Mouse (Mus musculus): ENCODE measurements around the gene Ece1. TPM values are rescaled to one million over a fixed set of nuclear protein-coding genes. Genes with fewer than 3 reads are reported as not detected.
"Not testable (repeated sequence)": the region's sequence is repeated elsewhere in the genome, so short reads cannot be mapped to it uniquely, and the experiment has no call there.

Ece1 gene
- polyA plus RNA-seq, 1 experiment from 2014 or later, result 11.2 TPM

- ATAC-seq (replicated peaks), result no peak
- Histone ChIP-seq H3K4me2 (replicated peaks) (no peak overlapping the region), H3K27ac (replicated peaks) (no peak overlapping the region), H3K4me3 (no peak overlapping the region), H3K4me1 (0 out of 2 replicates have a peak, but pooled peaks cover 4% of the 10 kb centered on the region), H3K27me3 (no peaks in the 10 kb centered on the region), H3K9me3 (no peaks in the 10 kb centered on the region), H3K9ac (replicated peaks) (no peak overlapping the region), H3K36me3 (peaks cover 36% of the 10 kb centered on the region)
- 88% methylated on average over 11 of the region's 11 CpGs for WGBS
These were observed 98.7 kb downstream of the Ece1 start for GRCm38 (mm10) chr4:137960757-137961156.

GRCm38 (mm10) chr4:137962643-137963350 lies 100.8 kb downstream of the Ece1 start:
- no peak overlapping the region for H3K27ac ChIP-seq (replicated peaks)
- no peak overlapping the region for H3K9ac ChIP-seq (replicated peaks)
- H3K4me3 ChIP-seq, result no peak overlapping the region
- no peaks in the 10 kb centered on the region for H3K27me3 ChIP-seq
- WGBS, result 76% methylated on average over 20 of the region's 20 CpGs
- peaks cover 28% of the 10 kb centered on the region for H3K36me3 ChIP-seq
- H3K4me2 ChIP-seq (replicated peaks), result no peak overlapping the region
- H3K4me1 ChIP-seq, result 0 out of 2 replicates have a peak, but pooled peaks cover 4% of the 10 kb centered on the region
- no peaks in the 10 kb centered on the region for H3K9me3 ChIP-seq
- ATAC-seq (replicated peaks), result no peak

- Histone ChIP-seq H3K4me2 (replicated peaks) (no peak overlapping the region), H3K27ac (replicated peaks) (no peak overlapping the region), H3K36me3 (peaks cover 23% of the 10 kb centered on the region), H3K27me3 (no peaks in the 10 kb centered on the region), H3K9me3 (no peaks in the 10 kb centered on the region), H3K4me3 (no peak overlapping the region), H3K4me1 (0 out of 2 replicates have a peak, but pooled peaks cover 4% of the 10 kb centered on the region), H3K9ac (replicated peaks) (no peak overlapping the region)
- 66% methylated on average over 6 of the region's 6 CpGs for WGBS
- ATAC-seq (replicated peaks), result no peak
These were observed 101.4 kb downstream of the Ece1 start for GRCm38 (mm10) chr4:137963431-137963830.

GRCm38 (mm10) chr4:137963881-137964584 lies 102.0 kb downstream of the Ece1 start:
- peak; percentile 45 for ATAC-seq (replicated peaks)
- H3K4me2 ChIP-seq (replicated peaks), result no peak overlapping the region
- no peak overlapping the region for H3K9ac ChIP-seq (replicated peaks)
- H3K27me3 ChIP-seq, result no peaks in the 10 kb centered on the region
- H3K9me3 ChIP-seq, result no peaks in the 10 kb centered on the region
- WGBS, result 66% methylated on average over 9 of the region's 9 CpGs
- no peak overlapping the region for H3K4me3 ChIP-seq
- H3K36me3 ChIP-seq, result peaks cover 20% of the 10 kb centered on the region
- no peak overlapping the region for H3K27ac ChIP-seq (replicated peaks)
- H3K4me1 ChIP-seq, result 0 out of 2 replicates have a peak, but pooled peaks cover 4% of the 10 kb centered on the region

- Histone ChIP-seq H3K9me3 (no peaks in the 10 kb centered on the region), H3K9ac (replicated peaks) (no peak overlapping the region), H3K27ac (replicated peaks) (no peak overlapping the region), H3K4me1 (0 out of 2 replicates have a peak, but pooled peaks cover 4% of the 10 kb centered on the region), H3K27me3 (no peaks in the 10 kb centered on the region), H3K4me2 (replicated peaks) (no peak overlapping the region), H3K36me3 (peaks cover 14% of the 10 kb centered on the region), H3K4me3 (no peak overlapping the region)
- ATAC-seq (replicated peaks), result no peak
- WGBS, result 91% methylated on average over 11 of the region's 11 CpGs
These were observed 102.5 kb downstream of the Ece1 start for GRCm38 (mm10) chr4:137964585-137964930.

GRCm38 (mm10) chr4:137968203-137968602 lies 106.2 kb downstream of the Ece1 start:
- no peaks in the 10 kb centered on the region for H3K4me1 ChIP-seq
- H3K36me3 ChIP-seq, result no peaks in the 10 kb centered on the region
- no peaks in the 10 kb centered on the region for H3K27me3 ChIP-seq
- WGBS, result 10% methylated on average over 9 of the region's 9 CpGs
- ATAC-seq (replicated peaks), result 0 out of 2 replicates have a peak, but pooled peaks have one; percentile 18
- H3K4me3 ChIP-seq, result no peak overlapping the region
- no peak overlapping the region for H3K9ac ChIP-seq (replicated peaks)
- H3K27ac ChIP-seq (replicated peaks), result no peak overlapping the region
- no peaks in the 10 kb centered on the region for H3K9me3 ChIP-seq
- H3K4me2 ChIP-seq (replicated peaks), result no peak overlapping the region

- not testable (repeated sequence) for H3K27me3 ChIP-seq; H3K27ac ChIP-seq (replicated peaks); H3K36me3 ChIP-seq; H3K4me2 ChIP-seq (replicated peaks); H3K4me3 ChIP-seq; H3K9me3 ChIP-seq; H3K9ac ChIP-seq (replicated peaks); H3K4me1 ChIP-seq
- peak; percentile 60 for ATAC-seq (replicated peaks)
- no CpG with 5 or more reads among the region's 11 CpGs for WGBS
These were observed 108.7 kb downstream of the Ece1 start for GRCm38 (mm10) chr4:137970623-137971199.

- H3K27ac ChIP-seq (replicated peaks); H3K4me1 ChIP-seq; H3K4me3 ChIP-seq; H3K36me3 ChIP-seq; H3K9me3 ChIP-seq; H3K9ac ChIP-seq (replicated peaks); H3K4me2 ChIP-seq (replicated peaks); H3K27me3 ChIP-seq: not testable (repeated sequence)
- WGBS, result no CpG with 5 or more reads among the region's 11 CpGs
- peak; percentile 41 for ATAC-seq (replicated peaks)
These were observed 112.9 kb downstream of the Ece1 start for GRCm38 (mm10) chr4:137974856-137975432.

GRCm38 (mm10) chr4:137979066-137979644 lies 117.1 kb downstream of the Ece1 start:
- not testable (repeated sequence) for H3K4me2 ChIP-seq (replicated peaks); H3K4me3 ChIP-seq; H3K27me3 ChIP-seq; H3K9me3 ChIP-seq; H3K9ac ChIP-seq (replicated peaks); H3K4me1 ChIP-seq; H3K27ac ChIP-seq (replicated peaks); H3K36me3 ChIP-seq
- peak; percentile 55 for ATAC-seq (replicated peaks)
- no CpG with 5 or more reads among the region's 11 CpGs for WGBS

- H3K27ac ChIP-seq (replicated peaks), result no peak overlapping the region
- H3K27me3 ChIP-seq, result no peaks in the 10 kb centered on the region
- no peak overlapping the region for H3K4me2 ChIP-seq (replicated peaks)
- ATAC-seq (replicated peaks), result no peak
- H3K36me3 ChIP-seq, result no peaks in the 10 kb centered on the region
- H3K4me1 ChIP-seq, result no peaks in the 10 kb centered on the region; the same call in 1 of the 2 replicates
- H3K9me3 ChIP-seq, result no peaks in the 10 kb centered on the region
- no peak overlapping the region for H3K9ac ChIP-seq (replicated peaks)
- 70% methylated on average over 1 of the region's 1 CpGs for WGBS
- no peak overlapping the region for H3K4me3 ChIP-seq
These were observed 120.8 kb downstream of the Ece1 start for GRCm38 (mm10) chr4:137982869-137983268.

- Histone ChIP-seq H3K4me1 (no peaks in the 10 kb centered on the region; the same call in 1 of the 2 replicates), H3K27ac (replicated peaks) (no peak overlapping the region), H3K4me3 (no peak overlapping the region), H3K27me3 (no peaks in the 10 kb centered on the region), H3K9me3 (no peaks in the 10 kb centered on the region), H3K36me3 (no peaks in the 10 kb centered on the region), H3K9ac (replicated peaks) (no peak overlapping the region), H3K4me2 (replicated peaks) (no peak overlapping the region)
- WGBS, result 47% methylated on average over 10 of the region's 10 CpGs
- ATAC-seq (replicated peaks), result no peak
These were observed 122.2 kb downstream of the Ece1 start for GRCm38 (mm10) chr4:137984212-137984611.

- 87% methylated on average over 5 of the region's 5 CpGs for WGBS
- H3K27me3 ChIP-seq, result no peaks in the 10 kb centered on the region
- H3K27ac ChIP-seq (replicated peaks), result no peak overlapping the region
- no peak overlapping the region for H3K4me3 ChIP-seq
- no peaks in the 10 kb centered on the region for H3K36me3 ChIP-seq
- H3K4me2 ChIP-seq (replicated peaks), result no peak overlapping the region
- no peaks in the 10 kb centered on the region for H3K9me3 ChIP-seq
- ATAC-seq (replicated peaks), result no peak
- no peaks in the 10 kb centered on the region; the same call in 1 of the 2 replicates for H3K4me1 ChIP-seq
- no peak overlapping the region for H3K9ac ChIP-seq (replicated peaks)
These were observed 122.7 kb downstream of the Ece1 start for GRCm38 (mm10) chr4:137984746-137985145.

All from forebrain, embryonic 15.5 days (tissue).